Mouse (Mus musculus) layer of hippocampus, adult 18-20 months (tissue): ENCODE results near the gene Rnpep. TPM values are rescaled to one million over a fixed set of nuclear protein-coding genes. Genes with fewer than 3 reads are reported as not detected.

Experiments used
- DNase-seq, 2 experiments: peaks; one replicate each; pipeline ENCODE4 v3.0.0; 2022; ENCODE audit warnings: low spot score in 2 of 2
- long read RNA-seq: library from polyadenylated mRNA; stranded (forward); transcript quantifications from one replicate; pipeline ENCODE4 v2.0.0, GENCODE M21; 2021
- total RNA-seq, 2 experiments: library from RNA; stranded (reverse); gene quantifications; 2 replicates each; pipeline ENCODE4 v1.2.3; 2021

The Rnpep gene
- total RNA-seq = 10 to 100 TPM; 45.3 to 55.3 TPM
- long read RNA-seq, transcript Rnpep-202 (11 exons, 2,288 nt) = major isoform, 54 of 77 reads
- long read RNA-seq, partial matches to known transcripts = 10 of 77 reads
- long read RNA-seq, other reads (novel, unspliced or antisense) = 8 of 77 reads

DNA sequence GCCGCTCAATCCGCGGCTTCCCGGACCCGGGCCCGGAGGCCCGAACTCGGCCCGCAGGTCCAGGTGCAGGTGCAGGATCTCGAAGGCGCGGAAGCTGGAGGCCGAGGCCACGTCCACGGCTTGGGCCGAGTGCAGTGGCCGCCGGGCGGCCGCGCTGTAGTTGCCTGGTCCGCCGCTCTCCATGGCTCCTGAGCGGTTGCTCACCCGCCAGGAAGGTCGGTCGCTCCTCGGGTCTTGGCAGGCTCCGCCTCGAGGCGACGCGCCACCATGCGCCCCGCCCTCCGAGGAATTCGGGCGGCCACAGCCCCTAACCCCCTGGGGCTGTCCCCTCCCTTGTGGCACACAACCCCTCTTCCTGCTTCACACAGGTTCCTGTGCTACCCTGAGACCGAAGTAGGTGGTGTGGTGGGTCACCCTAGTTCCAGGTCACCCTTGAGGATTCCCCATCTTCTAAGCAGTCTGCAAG is at the start of gene Rnpep:
TSS of gene Rnpep (minus strand) at position 259 of the 466 bp plus-strand sequence.
- peak; percentile 53 to 74 for DNase-seq

DNA sequence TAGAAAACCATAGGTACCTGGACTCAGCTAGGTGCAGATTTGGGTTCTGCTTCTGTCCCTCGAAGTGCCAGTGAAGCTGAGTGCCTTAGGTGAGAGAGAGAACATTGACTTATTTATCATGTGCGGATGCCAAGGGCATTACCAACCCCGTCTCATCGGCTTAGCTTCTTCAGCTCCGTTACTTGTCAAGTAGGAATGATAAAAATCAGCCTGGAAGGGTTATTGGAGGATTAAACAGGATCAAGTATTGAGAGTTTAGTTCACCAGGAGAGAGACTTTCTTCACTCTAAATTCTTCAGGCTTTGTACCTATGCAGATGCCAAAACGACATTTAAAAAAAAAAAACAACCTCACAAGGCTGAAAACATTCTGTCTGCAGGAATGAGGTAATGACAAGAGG is 46.7 kb upstream of the Rnpep start:
- no peak for DNase-seq

DNA sequence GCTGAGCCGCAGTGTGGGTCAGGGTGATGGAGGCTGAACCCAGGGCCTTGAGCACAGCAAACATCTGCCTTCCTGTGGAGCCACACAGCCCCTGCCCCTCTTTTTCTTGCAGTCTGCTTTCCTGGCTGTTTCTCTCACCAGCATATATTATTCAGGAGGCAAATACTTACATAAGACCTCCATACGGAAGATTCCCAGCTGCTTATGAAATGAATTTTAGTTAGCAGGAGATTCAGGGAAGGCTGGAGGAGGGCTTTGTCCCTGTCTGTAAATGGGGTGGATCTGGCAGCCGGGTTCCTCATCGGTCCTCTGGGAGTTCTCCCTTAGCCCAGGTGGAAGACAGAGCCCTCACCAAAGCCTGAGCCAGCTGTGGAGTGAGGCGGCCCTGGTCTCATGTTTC is 44.5 kb upstream of the Rnpep start:
- DNase-seq = peak in 1 of 2 experiments; percentile 30

DNA sequence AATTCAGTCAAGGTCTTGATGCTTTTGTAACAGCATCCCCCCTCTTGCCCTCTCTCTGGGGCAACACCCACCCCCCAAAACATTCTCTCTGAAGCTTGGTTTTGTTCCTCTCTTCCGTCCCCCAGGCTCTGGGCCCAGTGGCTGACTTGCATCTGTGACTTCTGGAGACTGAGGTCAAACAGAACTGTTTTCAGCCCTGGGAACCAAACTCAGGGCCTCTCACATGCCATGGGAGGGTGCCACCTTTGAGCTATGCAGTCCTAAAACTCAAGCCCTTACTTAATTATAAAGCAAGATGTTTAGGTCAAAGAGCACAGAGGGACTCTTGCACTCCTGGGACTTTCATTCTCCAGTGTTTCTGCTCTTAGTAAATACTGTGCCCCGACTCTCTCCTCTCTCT is 42.0 kb upstream of the Rnpep start:
- DNase-seq = no peak

DNA sequence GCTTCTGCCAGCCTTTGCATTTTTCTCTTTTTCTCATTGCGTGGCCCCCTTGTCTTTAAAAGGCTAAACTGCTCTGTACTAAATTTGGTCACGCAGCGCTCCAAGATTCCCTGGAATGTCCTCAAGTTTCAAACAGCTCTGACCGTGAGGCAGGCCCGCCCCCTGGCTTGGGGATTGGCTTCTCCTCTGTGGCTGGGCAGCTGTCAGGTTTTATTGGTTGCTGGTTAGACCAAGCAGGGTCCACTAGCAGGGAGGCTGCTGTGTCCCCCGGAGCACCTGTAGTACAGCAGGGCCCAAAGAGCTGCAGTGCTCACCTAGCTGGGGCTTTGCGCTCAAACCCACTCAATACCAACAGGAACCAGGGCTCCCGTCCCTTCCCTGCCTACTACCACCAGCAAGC is 40.7 kb upstream of the Rnpep start, which contains the start of gene Lmod1:
TSS of gene Lmod1 (plus strand) at position 237 of the 400 bp plus-strand sequence.
- DNase-seq = no peak

DNA sequence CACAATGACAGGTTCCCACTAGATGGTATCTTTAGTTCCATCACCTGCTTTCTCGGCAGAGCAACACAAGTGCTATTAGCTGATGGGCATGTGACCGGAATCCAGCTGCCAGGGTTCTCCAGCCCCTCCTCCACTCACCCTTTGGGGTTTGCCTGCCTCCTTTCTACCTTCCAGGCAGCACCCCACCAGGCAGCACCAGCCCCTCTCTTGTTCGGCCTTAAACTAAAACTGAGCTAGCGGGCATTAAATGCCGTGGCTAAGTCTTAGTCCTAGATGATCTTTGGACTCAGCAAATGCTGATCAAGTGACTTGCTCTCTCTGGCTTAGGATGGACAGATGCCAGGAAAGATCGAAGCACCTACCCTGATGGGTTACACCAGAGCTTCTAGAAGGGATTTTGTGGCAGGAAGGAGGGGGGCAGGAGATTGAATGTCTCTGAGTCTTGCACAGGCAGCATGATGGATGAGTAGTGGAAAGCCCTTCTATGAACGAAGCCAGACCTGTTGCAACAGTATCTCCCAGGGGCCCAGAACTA is 39.5 kb upstream of the Rnpep start:
- no peak for DNase-seq

DNA sequence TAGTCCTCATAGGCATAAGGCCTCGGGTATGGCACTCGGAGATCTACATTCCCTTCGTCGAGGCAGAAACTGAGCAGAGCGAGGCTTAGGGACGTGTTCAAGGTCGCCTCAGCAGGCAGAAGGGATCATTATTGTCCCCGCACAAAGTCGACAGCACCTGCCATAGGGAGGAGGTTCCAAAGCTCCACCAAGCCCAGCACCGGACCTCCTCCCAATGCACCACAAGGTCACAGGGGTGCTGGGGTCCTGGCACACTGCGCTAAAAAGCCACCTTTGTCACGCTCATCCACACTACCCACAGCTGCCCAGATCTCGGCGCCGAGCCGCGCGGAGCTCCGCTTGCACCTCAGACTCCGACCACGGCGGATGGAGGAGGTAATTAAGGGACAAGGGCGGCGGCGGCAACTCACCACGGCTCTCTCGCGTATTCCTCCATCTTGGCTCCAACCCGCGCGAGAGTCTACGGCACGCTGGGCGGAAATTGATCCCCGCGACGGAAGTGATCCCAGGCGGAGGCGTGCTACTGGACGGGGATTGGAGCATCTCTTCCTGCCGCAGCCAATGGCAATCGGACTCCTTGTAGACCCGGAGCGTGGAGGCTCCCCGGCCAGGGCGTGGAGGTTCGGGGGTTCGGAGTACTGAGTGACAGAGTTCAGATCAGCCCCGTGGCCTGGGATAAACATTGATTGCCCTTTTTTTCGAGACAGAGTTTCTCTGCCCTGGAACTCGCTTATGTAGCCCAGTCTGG is 29.6 kb upstream of the Rnpep start, which contains the start of gene Timm17a:
TSS of gene Timm17a (minus strand) at position 495 of the 748 bp plus-strand sequence.
- DNase-seq = peak; percentile 92 to 96

DNA sequence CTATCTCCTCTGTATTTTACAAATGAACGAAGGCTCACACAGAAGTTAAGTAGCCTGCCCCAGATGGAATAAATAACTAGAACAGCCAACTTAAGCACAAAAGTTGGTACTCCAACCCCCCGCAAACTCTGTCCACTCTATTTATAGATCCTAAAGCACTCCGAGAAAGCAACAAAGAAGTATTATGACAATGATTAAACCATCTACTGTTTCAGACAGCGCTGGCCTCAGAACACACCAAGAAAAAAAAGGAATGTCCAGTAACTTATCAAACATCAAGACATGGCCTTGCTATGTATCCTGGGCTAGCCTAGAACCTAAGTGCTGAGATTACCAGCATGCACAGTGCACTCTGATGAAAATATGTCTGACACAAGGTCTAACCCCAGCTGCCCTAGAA is 28.3 kb upstream of the Rnpep start:
- DNase-seq = no peak

DNA sequence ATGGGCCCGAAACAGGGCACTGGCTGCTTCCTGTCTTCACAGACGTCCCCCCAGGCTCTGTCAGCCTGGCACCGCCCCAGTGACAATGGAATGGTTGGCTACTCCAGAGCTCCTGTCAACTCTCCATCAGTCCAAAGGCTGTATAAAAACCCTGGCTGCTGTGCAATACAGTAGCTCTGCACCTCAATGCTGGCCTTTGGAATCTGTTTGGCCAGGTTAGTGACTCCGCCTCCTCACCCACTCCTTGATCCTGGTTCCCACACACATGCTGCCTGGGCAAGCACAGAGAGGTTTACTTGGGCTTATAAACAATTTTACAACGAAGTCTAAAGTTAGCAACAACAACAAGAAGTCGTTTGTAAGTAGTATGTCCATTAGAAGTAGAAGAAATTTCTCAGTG is 27.5 kb upstream of the Rnpep start:
- no peak for DNase-seq

DNA sequence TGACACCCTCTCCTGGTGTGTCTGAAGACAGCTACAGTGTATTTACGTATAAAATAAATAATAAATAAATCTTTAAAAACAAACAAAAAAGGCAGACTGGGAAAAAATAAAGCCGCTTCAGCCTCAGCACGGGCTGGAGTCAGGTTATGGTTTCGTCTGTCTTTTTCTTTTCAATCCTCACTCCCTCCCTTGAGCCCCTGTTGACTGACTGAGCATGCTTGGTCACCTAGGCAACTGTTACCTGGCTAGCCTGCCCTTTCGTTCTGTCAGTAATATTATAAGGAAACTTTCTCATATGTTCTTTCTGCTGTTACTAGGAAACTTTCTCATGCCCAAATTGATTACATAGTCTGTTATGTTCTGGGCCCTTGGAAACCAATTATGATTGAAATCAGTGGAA is 7.0 kb upstream of the Rnpep start:
- no peak for DNase-seq

DNA sequence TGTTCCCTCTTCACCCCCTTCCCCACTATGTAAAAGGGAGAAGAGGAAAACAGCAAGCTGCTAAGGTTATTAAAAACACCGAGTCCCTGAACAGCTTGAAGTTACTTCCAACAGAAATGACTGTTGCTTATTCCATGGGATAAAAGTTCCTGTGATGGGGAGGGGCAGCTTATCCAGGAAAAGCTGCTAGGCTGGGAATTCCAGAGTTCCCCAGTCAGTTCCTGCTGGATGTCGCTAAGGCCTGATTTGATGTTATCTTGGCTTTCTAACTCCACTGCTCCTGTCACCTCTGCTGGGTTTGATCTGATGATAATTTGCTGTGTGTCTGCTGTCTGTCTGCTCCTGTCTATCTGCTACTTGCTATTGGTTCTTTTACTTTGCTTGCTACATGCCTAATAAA is 2.4 kb upstream of the Rnpep start:
- DNase-seq = no peak

DNA sequence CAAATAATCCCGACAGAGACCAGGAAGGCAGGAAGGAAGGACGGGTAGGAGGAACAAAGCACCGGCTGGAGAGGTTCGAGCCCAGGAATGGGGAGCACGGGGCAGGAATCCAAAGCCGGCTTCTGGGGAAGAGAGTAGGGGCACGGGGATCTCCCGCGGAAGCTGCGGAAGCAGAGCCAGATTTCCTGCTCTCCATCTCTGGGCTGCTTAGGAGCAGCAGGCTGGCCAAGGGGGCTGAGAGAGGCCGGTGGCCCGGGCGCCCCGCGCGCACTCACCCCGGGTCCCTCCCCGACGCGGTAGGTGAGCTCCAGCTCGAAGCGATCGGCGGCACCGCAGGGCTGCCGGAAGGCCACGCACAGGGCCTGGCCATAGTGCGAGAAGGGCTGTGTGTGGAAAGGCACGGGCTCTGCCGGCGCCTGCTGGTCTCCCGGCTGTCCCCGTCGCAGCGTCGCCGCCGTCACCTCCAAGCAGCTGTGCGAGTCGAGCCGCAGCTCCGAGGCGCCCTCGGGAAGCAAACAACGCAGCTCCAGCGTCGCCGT is 528 bp downstream of the Rnpep start:
- DNase-seq = no peak

DNA sequence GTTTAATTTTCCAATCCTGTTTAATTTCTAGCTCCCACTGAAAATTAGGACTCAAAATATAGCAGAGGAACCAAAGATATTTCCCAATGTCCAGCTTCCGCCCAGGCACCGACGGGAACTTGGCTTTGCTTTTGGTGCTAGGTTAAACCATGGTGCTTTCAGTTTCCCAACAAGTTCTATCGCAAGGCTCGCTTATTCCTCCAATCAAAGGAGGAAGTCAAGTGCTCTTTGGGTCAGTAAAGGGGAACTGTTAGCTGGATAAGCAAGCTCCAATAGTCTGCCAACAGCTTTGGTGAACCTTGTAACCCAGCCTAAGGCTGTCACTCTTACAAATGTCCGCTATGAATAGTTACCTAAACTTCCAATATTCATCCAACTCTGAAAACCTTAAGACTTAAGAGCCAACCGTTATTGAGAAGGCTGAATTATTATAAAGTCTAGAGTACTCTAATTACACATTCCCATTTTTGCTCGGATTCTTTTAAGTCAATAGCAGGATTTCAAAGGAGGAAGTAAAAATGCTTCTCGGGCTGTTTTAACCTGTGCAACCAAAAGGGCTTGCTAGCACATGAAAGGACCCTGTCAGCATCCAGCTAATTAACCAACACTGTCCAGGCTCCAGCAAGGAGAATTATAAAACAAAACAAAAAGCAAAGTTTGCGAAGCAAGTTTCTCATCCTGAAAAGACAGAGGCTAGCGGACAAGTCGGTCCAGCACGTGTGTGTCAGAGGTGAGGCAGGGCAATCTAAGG is 1.2 kb downstream of the Rnpep start:
- no peak for DNase-seq

DNA sequence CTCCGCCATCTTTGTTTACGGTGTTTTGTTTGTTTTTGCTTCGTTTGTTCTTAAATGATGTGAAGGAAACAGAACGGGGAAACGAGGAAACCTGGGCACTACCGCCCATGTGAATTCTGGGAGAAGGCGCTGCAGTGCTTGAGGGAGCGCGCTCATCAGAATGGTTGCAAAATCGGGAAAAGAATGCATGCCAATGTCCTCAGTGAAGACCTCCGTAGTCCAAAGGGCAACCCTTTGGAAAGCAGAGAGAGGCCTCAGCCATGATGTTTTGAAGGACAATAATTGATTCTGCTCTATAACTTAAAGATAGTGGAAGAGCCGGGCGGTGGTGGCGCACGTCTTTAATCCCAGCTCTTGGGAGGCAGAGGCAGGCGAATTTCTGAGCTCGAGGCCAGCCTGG is 2.0 kb downstream of the Rnpep start:
- DNase-seq = no peak

DNA sequence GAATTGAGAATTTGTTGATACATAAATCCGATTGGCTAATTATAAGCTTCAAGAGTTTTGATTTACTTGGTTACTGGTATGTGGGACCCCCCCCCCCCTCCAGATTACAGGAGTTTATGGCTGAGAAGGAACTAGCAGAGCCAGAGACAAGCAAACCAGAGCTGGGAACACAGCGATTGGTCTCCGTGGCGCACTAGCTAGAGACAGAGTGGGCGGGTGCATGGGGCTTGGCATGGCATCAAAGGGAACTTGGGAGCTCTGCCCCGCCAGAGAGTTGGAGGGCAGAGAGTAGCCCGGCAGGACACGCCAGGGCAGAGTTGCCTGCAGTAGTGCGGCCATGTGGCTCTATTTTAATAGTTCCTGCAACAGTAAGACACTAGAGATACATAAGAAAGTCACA is 3.2 kb downstream of the Rnpep start:
- peak; percentile 39 to 73 for DNase-seq

DNA sequence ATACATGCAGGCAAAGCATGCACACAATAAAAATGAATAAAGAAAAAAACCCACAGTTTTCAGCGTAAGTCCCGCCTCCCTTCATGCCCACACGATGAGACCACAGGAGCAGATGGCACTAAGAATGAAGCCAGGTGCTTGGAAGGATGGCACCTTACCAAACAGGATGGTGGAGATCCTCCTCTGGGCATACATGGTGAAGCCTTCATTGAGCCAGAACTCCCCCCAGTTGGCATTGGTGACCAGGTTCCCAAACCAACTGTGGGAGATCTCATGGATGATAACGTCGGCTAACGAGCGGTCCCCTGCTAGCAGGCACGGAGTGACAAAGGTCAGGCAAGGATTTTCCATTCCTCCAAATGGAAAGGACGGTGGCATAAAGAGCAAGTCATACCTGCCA is 12.5 kb downstream of the Rnpep start:
- DNase-seq = no peak

DNA sequence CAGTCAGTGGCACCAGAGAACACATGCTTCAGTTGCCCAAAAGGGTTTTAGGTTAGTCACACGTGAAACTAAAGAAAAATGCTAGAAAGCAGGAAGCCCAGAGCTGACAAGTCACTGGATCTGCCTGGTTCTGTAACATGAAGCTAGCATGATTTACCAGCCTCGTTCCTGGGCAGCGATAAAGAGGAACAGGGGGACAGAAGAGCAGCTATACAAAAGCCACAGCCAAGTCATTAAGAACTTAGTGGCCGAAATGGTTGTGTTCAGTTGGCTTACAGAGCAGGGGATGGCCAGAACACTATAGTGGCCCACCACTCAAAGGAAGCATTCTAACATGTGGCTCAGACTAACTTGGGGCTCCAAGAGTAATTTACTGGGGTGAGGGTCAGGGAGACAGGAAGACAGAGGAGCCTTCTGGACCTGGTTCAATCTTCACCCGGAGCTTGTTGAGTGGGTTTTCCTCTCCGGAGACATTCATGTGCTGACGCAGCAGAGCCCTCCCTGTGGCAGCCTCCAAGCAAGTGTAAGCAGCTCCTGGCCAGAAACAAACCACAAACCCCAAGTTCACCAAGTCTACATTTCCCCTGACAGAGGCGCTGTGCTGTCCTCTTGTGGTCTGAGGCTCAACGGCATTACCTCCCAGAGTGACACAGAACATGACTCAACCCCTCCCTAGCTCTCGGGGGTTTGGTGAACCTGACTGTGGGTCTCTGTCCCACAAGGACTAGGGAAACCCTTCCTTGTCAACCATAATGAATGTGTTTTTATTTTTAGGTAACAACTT is 16.0 kb downstream of the Rnpep start:
- DNase-seq = no peak

DNA sequence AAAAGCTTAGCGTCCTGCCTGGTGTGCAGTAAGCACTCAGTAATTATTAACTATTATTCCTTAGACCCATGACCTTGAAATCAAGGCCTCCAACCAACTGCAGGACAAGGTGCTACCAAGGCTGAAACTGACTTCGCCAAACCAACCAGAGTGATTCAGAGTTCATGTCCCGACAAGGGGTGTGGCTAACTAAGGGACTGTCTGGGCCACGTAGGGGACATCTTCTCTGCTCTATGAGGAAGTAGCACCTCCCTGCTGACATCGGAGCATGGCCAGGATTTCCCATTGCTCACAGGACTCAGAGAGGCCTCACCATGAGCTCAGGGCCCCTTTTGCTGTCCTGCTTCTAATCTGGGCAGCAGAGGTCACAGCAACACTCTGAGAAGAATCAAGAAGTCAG is 18.1 kb downstream of the Rnpep start:
- no peak for DNase-seq

DNA sequence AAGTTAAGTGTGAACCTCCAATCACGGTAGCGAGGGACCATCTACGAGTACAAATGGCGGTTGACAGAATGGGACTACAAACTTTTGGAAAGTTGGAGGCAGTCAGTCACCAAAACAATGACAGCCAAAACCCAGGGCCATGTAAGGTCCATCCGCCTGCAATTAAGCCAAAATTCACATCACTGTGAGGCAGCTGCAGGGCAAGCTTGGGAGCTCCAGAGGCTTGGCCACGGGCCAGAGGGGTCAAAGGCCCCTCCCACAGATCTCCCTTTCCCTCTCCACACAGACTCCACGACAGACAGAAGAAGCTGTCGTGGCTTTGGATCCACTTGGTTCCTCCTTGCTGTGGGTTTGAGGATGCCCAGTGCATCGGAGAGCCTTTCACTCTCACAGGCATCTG is 20.6 kb downstream of the Rnpep start:
- no peak for DNase-seq

DNA sequence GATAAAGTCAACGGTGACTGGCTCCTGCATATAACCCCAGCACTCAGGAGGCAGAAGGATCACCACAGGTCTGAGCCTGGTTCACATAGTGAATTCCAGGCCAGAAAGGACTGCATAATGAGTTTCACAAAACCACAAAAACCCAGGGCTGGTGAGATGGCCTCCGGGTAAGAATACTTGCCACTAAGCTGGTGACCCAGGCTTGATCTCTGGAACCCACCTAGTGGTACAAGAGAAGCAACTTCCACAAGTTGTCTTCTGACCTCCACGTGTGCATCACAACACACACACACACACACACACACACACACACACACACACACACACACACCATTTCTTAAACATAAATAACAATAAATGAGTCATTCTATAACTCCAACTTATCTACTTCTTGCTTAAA is 21.6 kb downstream of the Rnpep start:
- no peak for DNase-seq

DNA sequence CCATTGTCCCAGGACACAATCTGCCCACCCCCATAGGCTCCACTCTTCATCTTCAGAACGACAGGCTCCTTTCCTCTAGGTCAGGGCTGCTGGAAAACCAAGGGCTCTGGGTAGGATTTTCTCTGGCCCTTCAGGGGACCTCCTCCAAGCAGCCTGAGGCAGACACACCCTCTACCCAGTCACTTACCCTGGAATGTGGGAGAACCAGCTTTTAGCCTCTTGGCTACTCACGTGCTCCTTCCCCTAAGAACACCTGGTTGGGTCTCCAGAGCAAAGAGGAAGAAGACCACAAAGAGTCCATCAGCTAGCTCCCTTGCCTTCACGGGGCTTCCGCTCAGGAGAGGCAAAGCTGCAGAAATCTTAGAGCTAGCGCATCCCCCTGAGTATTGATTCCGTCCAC is 23.0 kb downstream of the Rnpep start:
- no peak for DNase-seq
